Mouse (Mus musculus): ENCODE measurements around the gene Lrmda.

Lrmda gene

GRCm38 (mm10) chr14:22259376-22260032 lies 240.0 kb downstream of the Lrmda start:
- DNase-seq = no peak

DNA sequence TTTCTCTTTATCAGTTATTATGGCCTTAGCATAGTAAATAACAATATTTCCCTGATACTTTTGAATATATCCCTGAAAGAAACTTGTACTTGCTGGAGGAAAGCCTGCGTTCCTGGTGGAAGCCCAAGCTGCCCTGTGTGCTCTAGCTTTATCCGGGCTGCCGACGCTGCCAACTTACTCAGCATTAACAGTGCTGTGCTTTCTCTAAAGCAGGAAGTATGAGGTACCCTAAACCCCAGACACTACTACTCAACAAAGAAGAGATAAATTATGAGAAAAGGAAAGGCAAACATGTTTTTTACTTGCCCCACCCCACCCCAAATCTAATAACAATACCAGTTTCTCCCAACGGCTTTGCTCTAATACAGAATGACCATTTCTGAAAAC lies 240.5 kb downstream of the Lrmda start:
- DNase-seq = no peak

DNA sequence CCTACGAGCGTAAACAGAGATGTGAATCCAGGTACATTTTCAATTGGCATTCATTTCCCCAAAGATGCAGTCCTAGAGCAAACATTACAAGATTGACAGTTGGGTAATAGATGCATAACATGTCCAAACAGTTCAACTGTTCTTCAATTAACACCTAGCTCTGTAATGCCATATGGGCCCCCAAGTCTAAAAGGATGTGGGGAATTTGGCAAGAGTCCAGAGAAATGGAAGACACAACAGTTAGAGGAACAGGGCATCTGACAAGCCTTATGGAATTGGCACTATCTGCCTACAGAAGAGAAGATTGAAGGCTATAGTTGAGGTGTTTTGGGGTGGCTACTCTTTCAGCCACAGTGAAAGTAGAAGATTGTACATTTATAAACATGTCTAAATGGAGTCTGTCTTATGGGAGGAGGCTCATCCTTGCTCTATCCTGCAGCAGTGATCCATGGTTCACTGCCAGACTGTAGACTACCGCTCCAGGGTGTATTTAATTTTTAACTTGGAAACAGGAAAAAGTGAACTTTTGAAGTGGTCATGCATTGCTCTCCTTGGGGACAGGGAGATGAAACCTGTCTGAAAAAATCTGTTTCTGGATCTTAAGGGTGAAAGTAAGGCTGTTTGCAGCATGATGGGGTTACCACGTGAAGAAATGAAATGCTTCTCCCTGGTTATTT lies 245.9 kb downstream of the Lrmda start:
- DNase-seq = no peak

DNA sequence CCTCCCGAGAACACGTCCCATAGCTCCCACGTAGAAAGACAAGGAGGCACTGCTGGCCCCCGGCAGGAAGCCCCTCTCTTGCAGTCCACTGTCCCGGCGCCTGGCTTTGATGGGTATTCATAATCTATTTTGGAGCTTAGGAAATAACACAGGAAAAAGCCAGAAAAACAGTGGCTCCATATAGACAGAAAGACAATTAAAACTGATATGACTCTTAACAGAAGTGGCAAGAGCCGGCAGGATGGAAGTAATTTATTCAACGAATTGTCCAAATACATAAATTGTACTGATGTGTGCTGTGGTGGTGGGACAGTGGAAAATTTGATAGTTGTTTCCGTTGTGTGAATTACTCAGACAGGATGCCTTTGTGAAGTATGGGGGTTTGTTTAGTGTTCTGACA lies 250.3 kb downstream of the Lrmda start:
- DNase-seq = no peak

DNA sequence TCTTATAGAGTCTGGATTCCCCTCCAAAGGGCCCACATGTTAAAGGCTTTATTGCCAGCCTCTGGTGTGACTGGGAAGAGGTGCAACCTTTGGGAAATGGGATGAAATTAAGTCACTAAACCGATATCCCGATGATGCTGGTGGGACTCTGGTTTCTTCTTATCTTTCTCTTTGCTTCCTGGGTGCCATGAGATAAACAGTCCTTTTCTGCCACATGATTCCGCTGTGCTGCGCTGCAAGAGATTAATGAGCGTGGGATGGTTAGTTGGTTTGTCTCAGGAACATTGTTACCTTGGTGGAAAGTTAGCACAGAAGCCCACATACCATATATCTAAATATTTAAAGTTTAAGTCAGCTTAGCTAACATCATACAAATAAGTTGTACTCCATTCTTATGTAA lies 258.5 kb downstream of the Lrmda start:
- DNase-seq = no peak

DNA sequence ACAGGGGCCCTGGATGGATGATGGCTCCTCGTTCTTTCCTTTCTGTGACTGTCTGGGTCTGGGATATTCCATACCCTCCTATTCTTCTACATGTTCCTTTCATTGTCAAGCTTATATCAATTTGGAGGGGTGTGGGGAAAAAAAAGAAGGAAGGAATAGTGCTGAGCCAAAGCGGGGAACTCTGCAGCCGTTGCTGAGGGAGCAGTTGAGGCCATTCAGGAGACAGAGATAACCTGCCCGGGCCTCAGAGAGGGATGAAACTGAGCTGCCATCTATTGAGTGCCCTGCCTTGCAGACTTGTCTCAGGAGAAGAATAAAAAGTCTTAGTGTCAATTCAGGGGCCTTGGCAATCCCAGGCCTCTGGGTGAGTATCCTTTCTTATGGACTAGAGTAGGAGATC lies 260.1 kb downstream of the Lrmda start:
- DNase-seq = no peak

DNA sequence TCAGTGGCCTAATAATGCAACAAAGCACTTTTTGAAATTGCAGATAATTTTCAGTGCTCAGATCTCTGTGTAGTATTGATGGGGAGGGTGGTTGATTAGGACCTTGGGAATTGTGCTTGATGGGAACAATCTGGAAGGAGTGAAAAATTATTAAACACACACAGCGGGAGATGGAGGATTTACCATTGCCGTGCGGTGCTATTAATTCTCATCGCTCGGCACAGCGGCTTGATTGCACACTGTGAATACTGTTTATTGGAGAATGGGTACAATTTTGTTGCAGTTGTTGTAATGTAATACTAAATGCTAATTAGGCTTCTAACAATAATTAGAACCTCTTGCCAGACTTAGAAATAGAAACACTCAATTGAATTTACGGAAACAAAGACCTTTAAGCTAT lies 262.1 kb downstream of the Lrmda start:
- no peak for DNase-seq

DNA sequence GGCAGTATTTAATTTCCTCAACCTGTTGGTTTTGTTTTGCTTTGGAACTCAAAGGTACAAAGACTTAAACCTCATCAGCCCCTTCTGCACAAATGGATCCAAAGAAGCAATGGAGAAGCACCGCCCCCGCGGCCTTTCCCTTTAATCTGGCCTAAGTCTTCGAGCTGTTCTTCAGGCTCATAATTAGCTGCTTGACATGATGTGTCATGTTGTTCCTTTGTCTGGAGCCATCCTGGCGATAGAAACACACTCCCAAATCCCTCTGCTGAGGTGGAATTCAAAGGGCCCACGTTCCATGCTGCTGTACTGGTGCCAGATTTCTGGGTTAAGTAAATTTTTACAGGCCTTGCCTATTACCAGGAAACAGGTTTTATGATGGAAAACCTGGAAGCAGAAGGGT lies 263.3 kb downstream of the Lrmda start:
- no peak for DNase-seq

DNA sequence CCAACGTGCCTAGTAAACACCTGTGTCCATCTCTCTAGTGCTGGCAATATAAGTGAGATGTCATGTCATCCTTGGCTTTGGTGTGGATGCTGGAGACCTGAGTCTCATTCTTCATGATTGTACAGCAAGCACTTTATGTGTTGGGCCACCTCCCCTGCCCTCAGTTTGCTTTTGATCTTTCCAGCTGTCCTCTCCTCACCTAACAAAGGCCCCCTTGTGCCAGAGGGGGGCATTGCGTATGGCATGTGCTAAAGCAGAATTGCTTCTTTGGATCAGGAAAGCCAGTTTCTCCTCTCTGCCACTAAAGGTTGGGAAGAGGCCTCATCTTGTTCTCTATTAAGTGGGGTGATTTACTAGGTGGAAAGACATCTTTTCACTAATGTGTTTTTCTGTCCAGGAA lies 264.2 kb downstream of the Lrmda start:
- DNase-seq = no peak

DNA sequence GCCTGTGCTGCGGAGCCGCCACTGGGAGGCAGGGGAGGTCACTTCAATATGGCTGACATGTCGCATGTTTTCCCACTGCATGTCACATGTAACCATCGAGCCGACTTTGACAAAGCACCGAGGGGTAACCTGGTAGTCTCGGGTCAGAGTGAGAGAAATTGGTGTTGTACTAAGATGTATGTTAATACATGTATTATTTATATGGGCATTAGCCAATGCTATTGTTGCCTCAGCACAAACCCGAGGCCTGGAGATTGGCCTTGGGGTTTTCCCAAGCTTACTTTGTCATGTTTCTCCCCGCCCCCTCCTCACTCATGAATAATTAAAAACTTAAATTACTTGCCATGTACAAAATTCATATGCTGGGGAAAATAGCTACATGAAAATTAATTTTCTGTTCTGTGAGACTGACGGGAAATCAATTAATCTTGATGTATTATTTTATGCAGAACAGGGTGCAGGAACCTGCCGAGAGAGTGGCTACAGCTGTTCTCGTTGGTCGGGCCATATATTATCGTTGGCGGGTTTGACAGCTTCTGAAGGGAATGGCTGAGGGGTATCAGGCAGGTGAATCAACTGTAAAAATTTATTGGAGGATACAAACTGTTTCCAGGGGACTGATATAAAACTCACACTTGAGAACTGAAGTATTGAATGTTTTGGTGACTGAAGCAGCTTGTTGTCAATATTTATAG lies 265.5 kb downstream of the Lrmda start:
- DNase-seq = no peak

GRCm38 (mm10) chr14:22285826-22286225 lies 266.3 kb downstream of the Lrmda start:
- DNase-seq = no peak

GRCm38 (mm10) chr14:22288179-22288578 lies 268.7 kb downstream of the Lrmda start:
- DNase-seq = no peak

DNA sequence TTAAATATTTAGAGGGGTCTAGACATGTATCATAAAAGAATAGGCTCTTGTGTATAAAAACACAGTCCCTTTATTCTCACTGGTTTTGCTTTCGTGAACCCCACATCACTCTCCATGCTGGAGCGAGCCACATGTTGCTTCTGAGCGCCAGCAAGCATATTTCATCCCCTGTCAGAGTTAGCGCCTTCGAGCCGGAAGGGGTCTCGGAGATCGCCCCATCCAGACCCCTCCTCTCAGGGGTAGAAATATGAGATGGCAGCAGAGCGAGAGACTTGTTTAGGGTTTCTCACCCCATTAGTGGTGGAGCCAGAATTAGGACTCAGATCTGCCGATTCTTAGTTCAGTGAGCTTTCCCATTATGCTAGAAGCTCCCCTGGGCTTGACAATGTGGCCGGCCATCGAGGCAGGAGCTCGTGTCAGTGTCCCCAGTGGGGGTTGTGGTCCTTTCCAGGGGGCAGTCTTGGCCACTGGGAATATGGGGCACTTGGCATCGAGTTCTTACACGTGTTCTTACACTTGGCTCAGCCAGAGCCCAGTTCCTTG lies 269.9 kb downstream of the Lrmda start:
- peak in 1 of 2 experiments; percentile 5 for DNase-seq

- no peak for DNase-seq
Measured at GRCm38 (mm10) chr14:22294371-22294770, 274.9 kb downstream of the Lrmda start.

DNA sequence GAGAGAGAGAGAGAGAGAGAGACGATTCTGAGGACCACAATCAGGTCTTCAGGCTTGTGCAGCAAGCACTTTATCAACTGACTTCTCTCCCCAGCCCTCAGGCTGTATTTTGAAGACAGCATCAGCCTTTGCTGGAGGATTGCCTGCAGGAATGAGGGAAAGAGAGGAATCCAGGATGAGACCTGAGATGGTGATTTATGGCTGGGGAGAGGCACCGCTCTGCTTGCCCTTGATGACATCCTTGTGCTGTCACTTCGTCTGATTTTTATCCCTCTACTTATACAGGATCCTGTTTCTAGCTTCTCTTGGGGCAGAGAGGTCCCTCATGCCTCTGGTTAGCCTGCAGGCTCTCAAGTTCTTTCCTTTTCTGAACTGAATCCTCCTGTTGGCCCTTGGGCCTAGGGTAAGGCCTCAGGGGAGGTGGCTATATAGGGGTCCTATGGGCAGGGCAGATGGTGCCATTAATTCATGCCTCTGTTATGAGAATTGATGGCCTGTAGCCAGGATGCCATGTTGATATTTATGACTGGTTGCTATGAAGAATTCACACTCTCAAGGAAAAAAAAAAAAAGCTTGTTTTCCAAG lies 277.2 kb downstream of the Lrmda start:
- DNase-seq = no peak

GRCm38 (mm10) chr14:22306759-22307158 lies 287.2 kb downstream of the Lrmda start:
- no peak for DNase-seq

GRCm38 (mm10) chr14:22308059-22308458 lies 288.5 kb downstream of the Lrmda start:
- DNase-seq = no peak

DNA sequence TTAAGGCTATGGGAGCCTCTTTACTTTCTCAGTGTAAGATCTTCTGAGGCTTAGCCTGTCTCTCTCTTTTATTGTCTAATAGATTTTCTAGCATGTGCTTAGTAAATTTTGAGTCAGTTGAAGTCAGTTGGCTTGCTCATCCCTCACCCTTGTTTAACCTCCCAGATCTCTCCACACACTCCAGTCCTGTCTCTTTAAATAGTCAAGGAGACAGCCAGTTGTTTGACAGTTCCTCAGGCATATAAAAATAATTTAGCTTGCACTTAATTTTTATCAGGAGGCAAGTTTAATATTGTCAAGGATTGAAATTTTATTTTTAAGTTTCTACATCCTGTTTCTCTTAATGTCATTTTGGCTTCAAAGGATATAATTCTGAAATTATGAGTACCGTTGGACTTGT lies 303.5 kb downstream of the Lrmda start:
- no peak for DNase-seq

DNA sequence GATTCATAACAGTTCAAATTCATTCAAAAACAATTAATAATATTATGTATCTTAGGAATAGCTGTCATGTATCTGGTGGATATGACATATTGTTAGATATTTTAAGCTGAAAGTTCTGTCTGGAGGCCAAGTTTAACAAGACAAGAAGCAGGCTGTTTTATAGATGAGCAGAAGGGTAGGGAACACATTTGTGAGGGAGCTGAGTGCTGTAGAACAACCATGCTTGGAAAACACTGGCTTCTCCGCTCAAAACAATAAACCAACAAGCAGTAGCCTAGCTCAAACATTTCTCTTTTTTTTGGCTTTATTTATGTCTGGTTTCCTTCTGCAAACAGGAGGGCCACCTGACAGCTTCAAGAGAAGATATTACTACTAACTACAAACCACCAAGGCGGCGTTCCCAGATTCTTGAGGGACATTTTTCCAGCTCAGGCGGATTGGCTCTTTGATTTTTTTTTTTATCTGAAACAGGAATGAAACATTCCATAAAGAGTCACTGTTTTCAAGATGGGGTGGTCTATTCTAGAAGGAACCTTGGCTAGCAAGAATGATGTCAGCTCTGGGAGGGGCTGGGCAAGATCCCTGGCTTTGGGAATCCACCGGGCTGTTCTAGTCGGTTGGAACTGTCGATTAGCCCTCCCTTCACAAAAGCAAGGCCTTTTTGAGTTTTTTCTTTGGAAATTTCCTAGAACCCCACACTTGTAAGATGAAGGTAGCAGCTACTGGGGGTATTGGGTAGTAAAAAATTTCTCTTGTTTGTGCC lies 304.2 kb downstream of the Lrmda start:
- no peak for DNase-seq

DNA sequence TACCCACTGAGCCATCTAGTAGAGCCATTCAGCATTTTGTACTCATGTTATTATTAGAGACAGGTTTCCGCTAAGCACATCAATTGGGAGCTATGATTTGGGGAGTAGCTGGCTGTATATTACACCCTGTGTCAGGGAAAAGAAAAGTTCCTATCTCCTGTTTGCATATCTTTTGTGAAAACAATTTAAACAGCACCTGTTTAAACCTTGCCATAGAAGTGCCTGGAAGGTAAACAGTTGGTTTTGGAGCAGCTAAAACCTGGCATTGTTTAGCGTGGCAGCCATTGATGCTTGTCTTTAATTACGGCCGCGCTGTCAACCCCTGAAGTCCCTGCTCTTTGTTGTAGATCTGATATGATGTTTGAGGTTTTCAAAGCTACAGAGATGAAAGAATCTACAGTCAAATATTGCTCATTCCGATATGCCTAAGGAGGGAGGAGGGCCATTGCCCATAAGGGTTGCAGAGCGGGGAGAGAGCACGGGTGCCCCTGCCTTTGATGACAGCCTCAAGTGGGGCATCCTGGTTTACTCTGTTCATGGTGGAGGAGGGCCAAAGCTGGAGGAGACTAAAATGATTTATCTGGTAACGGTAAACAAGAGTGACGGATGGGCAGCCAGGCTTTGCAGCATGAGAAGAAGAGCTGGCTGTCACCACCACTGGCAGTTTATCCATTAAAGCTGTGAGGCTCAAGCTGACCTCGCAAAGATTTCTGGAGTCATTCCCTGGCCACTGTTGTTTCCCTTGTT lies 306.9 kb downstream of the Lrmda start:
- no peak for DNase-seq

GRCm38 (mm10) chr14:22329191-22329590 lies 309.7 kb downstream of the Lrmda start:
- no peak for DNase-seq

All from cerebellum, postnatal 25 days (tissue).